Mouse (Mus musculus) E14TG2a.4 (cell line): ENCODE results near the gene Hs2st1.

ENCODE experiments used
- H3K27me3 ChIP-seq: 2 replicates; pipeline ENCODE4 v1.6.1; 2014; ENCODE audit warnings: low read length, control low read depth; ENCODE audit not compliant: insufficient read depth
- H3K36me3 ChIP-seq: 2 replicates; pipeline ENCODE4 v1.6.1; 2014; ENCODE audit warnings: low read length, control low read depth; ENCODE audit not compliant: insufficient read depth
- H3K4me1 ChIP-seq: replicated peaks from 2 replicates; pipeline ENCODE4 v1.6.1; 2014; ENCODE audit warnings: low read depth, low read length, control low read depth
- H3K4me3 ChIP-seq: replicated peaks from 2 replicates; pipeline ENCODE4 v1.5.1; 2014; ENCODE audit warnings: mild to moderate bottlenecking, low read length
- H3K9me3 ChIP-seq: 2 replicates; pipeline ENCODE4 v1.6.1; 2014; ENCODE audit warnings: low read length, control low read depth
- CTCF ChIP-seq: conservative IDR thresholded peaks from 2 replicates; pipeline ENCODE4 v1.5.1; 2014; ENCODE audit warnings: low read length
- NANOG ChIP-seq: IDR thresholded peaks from 2 replicates; pipeline ENCODE4 v1.6.1; 2014; ENCODE audit warnings: borderline replicate concordance, low read length, mixed read lengths
- POU5F1 ChIP-seq: IDR thresholded peaks from 2 replicates; pipeline ENCODE4 v1.6.1; 2014; ENCODE audit warnings: low read length, borderline replicate concordance

Gene Hs2st1

DNA sequence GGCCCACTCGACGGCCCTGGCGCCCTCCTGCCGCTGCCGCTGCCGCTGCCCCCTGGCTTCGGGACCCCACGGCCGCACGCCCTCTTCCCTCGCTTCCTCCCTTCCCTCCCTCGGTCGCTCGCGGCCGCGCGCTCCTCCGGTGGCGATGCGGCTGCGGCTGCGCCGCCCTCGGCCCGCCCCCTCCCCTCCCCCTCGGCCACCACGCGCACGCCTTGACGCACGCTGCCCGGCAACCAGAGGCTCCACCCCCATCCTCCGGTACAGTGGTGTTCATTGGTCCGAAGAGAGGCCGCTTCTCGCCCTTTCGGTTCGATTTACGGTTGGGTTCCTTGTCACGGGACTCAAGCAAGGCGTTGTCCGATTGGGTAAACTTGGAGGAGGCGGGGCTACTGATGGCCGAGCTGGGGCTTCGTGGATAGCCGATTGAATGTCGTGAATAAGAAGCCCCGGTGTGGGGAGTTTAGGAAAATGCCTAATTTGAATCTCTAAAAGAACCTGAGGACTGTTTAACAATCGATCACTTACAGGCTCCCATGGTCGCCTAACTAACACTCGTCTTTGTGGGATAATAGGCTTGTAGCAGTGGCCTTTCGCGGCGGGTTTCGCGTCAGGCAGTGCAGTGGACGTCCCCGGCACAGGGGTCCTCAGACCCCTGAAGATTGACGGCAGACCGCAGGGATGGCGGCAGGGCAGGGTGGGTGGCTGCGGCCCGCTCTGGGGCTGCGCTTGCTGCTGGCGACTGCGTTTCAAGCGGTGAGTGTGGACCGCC, at the start of gene Hs2st1, which contains the start of gene Selenof:
Gene Hs2st1, minus strand, starts transcription at position 135 of the 769 bp plus-strand sequence.
Gene Selenof, plus strand, starts transcription at position 258 of the 769 bp plus-strand sequence.
- Histone ChIP-seq H3K4me1 (peaks cover 55% of the 10 kb centered on the region), H3K4me3 (peak within 1 kb of the TSS; percentile 98), H3K36me3 (peaks cover 34% of the 10 kb centered on the region), H3K9me3 (no peaks in the 10 kb centered on the region), H3K27me3 (peaks cover 15% of the 10 kb centered on the region)
- no peak for TF ChIP-seq CTCF
- TF ChIP-seq POU5F1, result no peak
- TF ChIP-seq NANOG, result no peak

DNA sequence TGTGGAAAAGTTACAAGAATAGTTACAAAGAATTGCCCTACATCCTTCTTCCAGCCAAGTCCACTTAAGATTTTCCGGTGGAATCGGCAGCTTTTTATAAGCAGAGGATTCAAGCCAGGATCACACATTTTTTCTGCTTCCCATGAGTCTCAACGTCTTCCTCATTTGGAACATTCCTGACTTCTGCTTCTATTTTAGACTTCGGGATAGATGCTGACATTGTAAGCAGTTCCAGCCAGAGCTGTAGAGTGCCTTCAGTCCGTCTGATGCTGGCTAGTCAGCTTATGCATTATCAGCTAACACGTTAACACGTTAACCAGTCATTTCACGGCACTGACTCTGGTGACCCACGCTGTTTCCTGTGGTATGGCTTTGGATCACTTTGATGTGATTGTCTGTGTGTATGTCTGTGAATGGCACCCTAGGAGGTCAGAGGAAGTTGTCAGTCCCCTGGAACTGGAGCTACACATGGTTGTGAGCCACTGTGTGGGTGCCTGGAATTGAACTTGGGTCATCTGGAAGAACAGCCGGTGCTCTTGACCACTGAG, 47.7 kb upstream of the Hs2st1 start:
- Histone ChIP-seq H3K9me3 (peaks cover 64% of the 10 kb centered on the region), H3K4me1 (no peaks in the 10 kb centered on the region), H3K4me3 (peak overlapping the region; percentile 20; the same call in 1 of the 2 replicates), H3K27me3 (no peaks in the 10 kb centered on the region), H3K36me3 (peaks cover 8% of the 10 kb centered on the region)
- TF ChIP-seq CTCF, result no peak
- no peak for TF ChIP-seq POU5F1
- no peak for TF ChIP-seq NANOG

DNA sequence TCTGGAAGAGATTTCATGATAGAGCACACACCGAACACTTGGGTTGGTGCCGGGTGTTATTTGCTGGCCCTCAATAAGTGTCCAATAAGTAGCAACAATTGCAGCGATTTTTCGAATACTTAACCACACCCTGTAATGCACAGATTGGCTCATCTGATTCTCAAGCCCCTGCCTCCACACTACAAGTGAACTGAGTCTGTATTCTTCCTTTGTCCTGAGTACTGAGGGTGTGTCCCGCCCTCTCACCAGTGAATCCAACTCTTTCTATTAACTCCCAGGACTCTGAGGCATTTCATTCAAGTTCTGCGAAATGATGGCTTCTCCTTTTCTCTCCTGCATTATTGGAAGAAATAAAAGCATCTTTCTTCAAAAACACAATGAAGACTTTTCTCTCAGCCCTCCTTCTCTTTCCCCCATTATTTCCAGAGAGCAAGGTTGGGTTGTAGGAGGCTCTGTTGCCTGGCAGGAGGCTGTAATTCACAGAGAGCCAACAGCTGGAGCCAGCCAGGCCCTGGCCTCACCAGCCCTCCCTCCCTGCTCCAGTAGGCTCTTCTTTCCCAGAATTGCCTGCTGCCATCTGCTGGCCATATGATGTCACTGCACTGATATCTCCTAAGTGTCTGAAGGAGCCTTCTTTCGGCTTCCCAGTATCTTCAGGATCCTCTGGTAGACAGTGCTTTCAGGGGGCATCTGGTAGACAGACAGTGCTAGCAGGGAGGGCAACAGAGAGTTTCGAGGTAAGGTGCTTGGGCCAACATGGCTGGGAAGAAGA, 46.9 kb upstream of the Hs2st1 start:
- Histone ChIP-seq H3K36me3 (peaks cover 8% of the 10 kb centered on the region), H3K27me3 (no peaks in the 10 kb centered on the region), H3K4me3 (no peak overlapping the region), H3K9me3 (peaks cover 62% of the 10 kb centered on the region), H3K4me1 (peaks cover 6% of the 10 kb centered on the region)
- peak; percentile 59 for TF ChIP-seq CTCF
- TF ChIP-seq NANOG, result no peak

DNA sequence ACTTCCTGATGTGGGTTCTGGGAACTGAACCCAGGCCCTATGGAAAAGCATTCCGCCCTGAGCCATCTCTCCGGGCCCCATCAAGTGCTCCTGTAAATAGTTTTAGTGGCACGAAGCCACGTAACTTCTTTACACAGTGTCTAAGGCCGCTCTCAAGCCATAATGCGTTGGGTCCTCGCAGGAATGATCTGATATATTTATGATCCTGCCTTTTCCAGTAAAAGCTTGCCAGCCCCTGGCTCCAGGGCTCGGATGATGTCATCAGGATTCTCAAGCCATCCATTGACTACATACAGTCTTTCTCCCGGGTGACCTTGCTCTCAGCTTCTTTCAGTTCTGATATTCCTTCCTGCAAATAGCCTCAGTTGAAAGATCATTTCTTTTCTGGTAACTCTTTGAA, 45.5 kb upstream of the Hs2st1 start:
- no peak overlapping the region for H3K4me3 ChIP-seq
- peaks cover 68% of the 10 kb centered on the region for H3K9me3 ChIP-seq
- no peaks in the 10 kb centered on the region for H3K27me3 ChIP-seq
- TF ChIP-seq POU5F1 (no peak), CTCF (no peak), NANOG (no peak)
- H3K36me3 ChIP-seq, result peaks cover 9% of the 10 kb centered on the region
- peaks cover 17% of the 10 kb centered on the region for H3K4me1 ChIP-seq

DNA sequence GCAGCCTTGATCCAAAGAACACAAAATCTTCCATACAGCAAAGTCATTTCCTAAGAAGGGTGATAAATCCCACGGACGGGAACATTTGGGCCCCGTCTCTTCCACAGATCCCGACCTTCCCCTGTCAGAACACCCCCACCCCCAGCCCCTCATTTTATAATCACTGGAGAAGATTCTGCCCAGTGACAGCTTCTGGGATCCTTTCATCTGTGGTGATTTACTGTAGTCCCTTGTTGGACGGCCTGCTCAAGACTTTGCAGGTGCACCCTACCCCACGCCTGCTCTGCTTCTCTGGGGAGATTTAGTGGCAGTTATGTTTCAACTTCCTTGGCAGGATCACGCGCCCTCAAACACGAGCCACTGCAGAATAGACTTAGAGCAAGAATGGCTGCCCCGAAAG, 44.7 kb upstream of the Hs2st1 start:
- H3K4me3 ChIP-seq, result no peak overlapping the region

DNA sequence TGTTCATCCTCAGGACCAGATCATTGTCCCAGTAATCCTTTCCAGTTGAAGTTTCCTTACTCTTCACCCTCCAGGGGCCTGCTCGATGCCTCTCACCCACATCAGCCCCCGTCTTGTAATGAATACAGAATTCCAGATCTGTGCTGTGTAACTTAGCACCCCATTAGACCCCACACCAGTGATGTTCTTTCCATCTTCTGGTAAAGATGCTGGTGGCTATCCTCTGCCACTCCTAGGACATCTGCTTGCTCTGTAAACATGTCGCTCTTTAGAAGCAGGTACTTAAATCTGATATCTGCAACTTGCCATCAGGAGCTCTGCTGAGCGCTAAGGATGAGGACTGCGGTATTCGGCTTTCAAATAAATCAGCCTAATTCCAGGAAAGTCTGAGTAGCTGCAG, 44.3 kb upstream of the Hs2st1 start:
- Histone ChIP-seq H3K36me3 (peaks cover 15% of the 10 kb centered on the region), H3K4me1 (peaks cover 17% of the 10 kb centered on the region), H3K9me3 (peaks cover 76% of the 10 kb centered on the region), H3K27me3 (no peaks in the 10 kb centered on the region), H3K4me3 (no peak overlapping the region)
- TF ChIP-seq CTCF, result no peak
- no peak for TF ChIP-seq POU5F1
- no peak for TF ChIP-seq NANOG

More for the DNA sequence above, 44.7 kb upstream of the Hs2st1 start:
- Histone ChIP-seq H3K4me1 (peaks cover 17% of the 10 kb centered on the region), H3K27me3 (no peaks in the 10 kb centered on the region), H3K36me3 (peaks cover 15% of the 10 kb centered on the region), H3K9me3 (peaks cover 72% of the 10 kb centered on the region)
- TF ChIP-seq NANOG (no peak), POU5F1 (no peak), CTCF (no peak)

DNA sequence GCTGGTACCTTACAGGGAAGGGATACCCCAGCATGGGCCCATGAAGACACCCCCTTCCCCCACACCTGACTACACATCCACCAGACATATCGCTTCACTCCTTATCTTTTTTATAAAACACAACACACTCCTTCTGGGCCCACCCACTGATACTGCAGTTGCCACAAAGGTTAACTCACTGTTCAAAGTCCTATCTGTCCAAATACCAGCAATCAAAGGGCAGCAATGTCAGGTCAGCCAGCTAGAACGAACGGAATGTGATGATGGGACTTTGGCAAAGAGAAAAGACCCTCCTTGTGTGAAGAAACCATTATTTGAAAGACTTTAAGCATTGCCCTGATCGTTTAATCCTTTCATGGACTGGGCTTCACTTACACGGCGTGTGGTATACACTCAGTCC, 42.4 kb upstream of the Hs2st1 start:
- Histone ChIP-seq H3K9me3 (peaks cover 80% of the 10 kb centered on the region), H3K27me3 (no peaks in the 10 kb centered on the region), H3K4me3 (no peak overlapping the region), H3K36me3 (0 out of 2 replicates have a peak, but pooled peaks cover 11% of the 10 kb centered on the region), H3K4me1 (peaks cover 17% of the 10 kb centered on the region)
- TF ChIP-seq POU5F1 (no peak), CTCF (no peak), NANOG (no peak)

DNA sequence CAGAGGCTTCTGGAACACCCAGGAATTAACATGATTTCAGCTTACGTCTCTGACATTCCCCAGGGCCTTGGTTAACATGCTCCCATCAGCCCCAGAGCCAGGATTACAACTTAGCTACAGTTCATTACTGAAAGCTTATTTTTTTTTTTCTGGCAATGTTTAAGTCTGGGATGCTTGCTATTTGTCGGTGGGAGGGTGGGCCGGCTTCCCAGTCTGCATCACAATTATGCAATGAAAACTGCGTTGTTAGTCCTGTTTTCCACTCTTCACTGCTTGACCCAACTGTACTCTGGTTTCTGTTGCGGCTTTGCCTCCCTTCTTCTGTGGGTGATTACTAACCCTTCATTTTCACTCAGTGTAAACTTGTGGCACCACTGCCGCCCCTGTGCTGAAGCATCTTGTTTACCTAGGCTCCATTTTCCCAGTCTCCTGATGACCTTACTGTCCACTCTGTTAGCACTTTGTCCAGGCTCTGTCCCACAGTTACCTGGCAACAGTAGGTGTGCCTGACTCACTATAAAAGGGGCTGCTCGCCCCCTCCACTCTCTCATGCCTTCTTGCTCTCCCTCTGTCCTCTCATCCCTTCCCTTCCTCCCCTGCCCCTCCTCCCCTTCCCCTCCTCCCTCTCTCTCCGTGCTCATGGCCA, 41.8 kb upstream of the Hs2st1 start:
- Histone ChIP-seq H3K27me3 (no peaks in the 10 kb centered on the region), H3K4me3 (no peak overlapping the region), H3K4me1 (peaks cover 17% of the 10 kb centered on the region), H3K9me3 (peaks cover 76% of the 10 kb centered on the region), H3K36me3 (0 out of 2 replicates have a peak, but pooled peaks cover 11% of the 10 kb centered on the region)
- TF ChIP-seq NANOG (no peak), CTCF (no peak), POU5F1 (no peak)
